Mouse (Mus musculus): ENCODE measurements at regions not wholly inside any gene's neighbourhood (a gene's known extent, or its start where the extent isn't known, plus 50 kb on each side); places are given as distances from the start of the nearest gene placed in this dataset.

DNA sequence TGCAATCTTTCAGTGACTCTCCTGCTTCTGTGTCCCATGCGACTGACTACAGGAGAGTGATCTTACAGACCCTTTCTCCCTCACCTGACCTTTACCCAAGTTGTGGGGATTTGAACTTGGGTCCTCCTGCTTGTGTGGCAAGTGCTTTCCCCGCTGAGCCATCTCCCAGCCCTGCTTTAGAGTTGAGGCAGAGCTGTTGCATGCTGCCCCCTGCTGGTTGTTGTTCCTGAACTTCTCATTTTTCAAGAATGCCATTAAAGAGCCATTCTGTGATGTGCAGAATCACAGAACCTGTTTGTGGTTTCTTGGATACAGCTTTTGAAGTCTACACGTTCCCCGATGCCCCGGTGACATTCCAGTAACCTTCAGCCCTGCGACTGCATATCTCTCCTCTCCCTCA, 70.0 kb upstream of the Mvb12b start:
- Histone ChIP-seq H3K27me3 (replicated peaks; ENCODE audit: control insufficient read depth, insufficient read depth, low read length) (no peaks in the 10 kb centered on the region), H3K36me3 (ENCODE audit: control insufficient read depth, insufficient read depth, low read length) (no peaks in the 10 kb centered on the region), H3K4me3 (ENCODE audit: insufficient read depth, low read depth, low read length) (no peak overlapping the region), H3K27ac (ENCODE audit: insufficient read depth, low read depth, low read length) (no peak overlapping the region), H3K4me1 (ENCODE audit: control insufficient read depth, insufficient read depth, low read length) (no peaks in the 10 kb centered on the region)
- TF ChIP-seq POLR2A (IDR thresholded peaks at IDR 0.05; ENCODE audit: low read depth, low read length) (no peak), CTCF (conservative IDR thresholded peaks at IDR 0.05; ENCODE audit: insufficient read depth, insufficient read length, low read depth, low read length) (peak; percentile 61)
- DNase-seq: peak; percentile 38
- WGBS: 64% methylated on average over 6 of the region's 6 CpGs

DNA sequence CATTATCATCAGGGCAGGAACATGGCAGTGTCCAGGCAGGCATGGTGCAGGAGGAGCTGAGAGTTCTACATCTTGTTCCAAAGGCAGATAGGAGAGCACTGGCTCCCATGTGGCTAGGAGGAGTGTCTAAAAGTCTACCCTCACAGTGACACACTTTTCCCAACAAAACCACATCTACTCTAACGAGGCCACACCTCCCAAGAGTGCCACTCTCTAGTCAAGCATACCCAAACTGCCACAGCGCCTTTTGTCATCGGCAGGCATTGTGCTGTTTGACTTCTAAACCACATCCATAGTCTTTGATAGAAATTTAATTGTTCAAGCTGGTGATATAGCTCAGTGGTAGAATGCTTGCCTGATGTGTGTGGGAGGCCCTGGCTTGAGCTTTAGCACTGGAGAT, 56.6 kb upstream of the Mvb12b start:
- 82% methylated on average over 3 of the region's 3 CpGs for WGBS
- no peaks in the 10 kb centered on the region for H3K4me1 ChIP-seq (ENCODE audit: control insufficient read depth, insufficient read depth, low read length)
- no peak overlapping the region for H3K27ac ChIP-seq (ENCODE audit: insufficient read depth, low read depth, low read length)
- no peaks in the 10 kb centered on the region for H3K36me3 ChIP-seq (ENCODE audit: control insufficient read depth, insufficient read depth, low read length)
- no peak for TF ChIP-seq POLR2A (IDR thresholded peaks at IDR 0.05; ENCODE audit: low read depth, low read length)
- TF ChIP-seq CTCF (conservative IDR thresholded peaks at IDR 0.05; ENCODE audit: insufficient read depth, insufficient read length, low read depth, low read length): no peak
- H3K4me3 ChIP-seq (ENCODE audit: insufficient read depth, low read depth, low read length): no peak overlapping the region
- DNase-seq: no peak
- no peaks in the 10 kb centered on the region for H3K27me3 ChIP-seq (replicated peaks; ENCODE audit: control insufficient read depth, insufficient read depth, low read length)

DNA sequence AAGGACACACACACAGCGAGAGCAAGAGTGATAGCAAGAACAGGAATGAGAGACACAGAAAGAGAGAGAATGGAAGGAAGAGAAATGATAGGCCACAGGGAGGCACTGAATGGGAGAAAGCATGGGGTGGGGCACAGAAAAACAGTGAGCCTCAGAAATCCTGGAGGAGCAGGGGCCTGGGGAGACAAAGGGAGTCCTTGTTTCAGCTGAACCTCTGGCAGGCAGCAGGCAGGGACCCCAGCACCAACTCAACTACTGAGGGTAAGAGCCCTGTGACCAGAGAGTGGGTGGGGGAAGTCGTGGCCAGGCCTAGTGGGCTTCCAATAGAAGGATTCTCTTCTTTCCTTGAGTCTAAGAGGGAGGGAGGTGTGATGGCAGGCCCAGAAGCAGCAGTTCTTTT, 54.3 kb upstream of the Mvb12b start:
- no peak overlapping the region for H3K4me3 ChIP-seq (ENCODE audit: insufficient read depth, low read depth, low read length)
- no peak overlapping the region for H3K27ac ChIP-seq (ENCODE audit: insufficient read depth, low read depth, low read length)
- no peaks in the 10 kb centered on the region for H3K4me1 ChIP-seq (ENCODE audit: control insufficient read depth, insufficient read depth, low read length)
- 91% methylated on average over 2 of the region's 2 CpGs for WGBS
- no peak for DNase-seq
- H3K36me3 ChIP-seq (ENCODE audit: control insufficient read depth, insufficient read depth, low read length): no peaks in the 10 kb centered on the region
- no peak for TF ChIP-seq POLR2A (IDR thresholded peaks at IDR 0.05; ENCODE audit: low read depth, low read length)
- no peak for TF ChIP-seq CTCF (conservative IDR thresholded peaks at IDR 0.05; ENCODE audit: insufficient read depth, insufficient read length, low read depth, low read length)
- H3K27me3 ChIP-seq (replicated peaks; ENCODE audit: control insufficient read depth, insufficient read depth, low read length): no peaks in the 10 kb centered on the region

DNA sequence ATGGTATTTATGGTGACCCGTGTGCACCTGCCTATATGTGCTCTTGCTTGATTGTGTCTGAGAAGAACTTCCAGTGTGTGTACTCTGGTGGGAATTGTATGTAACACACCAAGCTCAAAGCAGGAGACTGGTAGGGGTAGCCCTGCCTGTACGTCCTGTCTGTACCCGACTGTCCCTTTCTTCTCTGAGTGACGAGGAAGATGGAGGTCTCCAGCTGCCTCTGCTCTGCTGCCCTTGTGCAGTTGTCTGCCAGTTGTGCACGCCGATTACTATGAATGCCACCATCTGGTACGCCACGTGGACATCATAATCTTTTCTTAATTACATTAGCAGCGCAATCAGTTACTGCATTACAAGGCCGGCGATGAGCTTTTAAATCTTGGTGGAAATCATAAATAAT, 53.6 kb upstream of the Mvb12b start:
- Histone ChIP-seq H3K36me3 (ENCODE audit: control insufficient read depth, insufficient read depth, low read length) (no peaks in the 10 kb centered on the region), H3K4me1 (ENCODE audit: control insufficient read depth, insufficient read depth, low read length) (no peaks in the 10 kb centered on the region), H3K27me3 (replicated peaks; ENCODE audit: control insufficient read depth, insufficient read depth, low read length) (no peaks in the 10 kb centered on the region), H3K27ac (ENCODE audit: insufficient read depth, low read depth, low read length) (no peak overlapping the region), H3K4me3 (ENCODE audit: insufficient read depth, low read depth, low read length) (no peak overlapping the region)
- no peak for TF ChIP-seq POLR2A (IDR thresholded peaks at IDR 0.05; ENCODE audit: low read depth, low read length)
- no peak for DNase-seq
- WGBS: 74% methylated on average over 11 of the region's 11 CpGs

DNA sequence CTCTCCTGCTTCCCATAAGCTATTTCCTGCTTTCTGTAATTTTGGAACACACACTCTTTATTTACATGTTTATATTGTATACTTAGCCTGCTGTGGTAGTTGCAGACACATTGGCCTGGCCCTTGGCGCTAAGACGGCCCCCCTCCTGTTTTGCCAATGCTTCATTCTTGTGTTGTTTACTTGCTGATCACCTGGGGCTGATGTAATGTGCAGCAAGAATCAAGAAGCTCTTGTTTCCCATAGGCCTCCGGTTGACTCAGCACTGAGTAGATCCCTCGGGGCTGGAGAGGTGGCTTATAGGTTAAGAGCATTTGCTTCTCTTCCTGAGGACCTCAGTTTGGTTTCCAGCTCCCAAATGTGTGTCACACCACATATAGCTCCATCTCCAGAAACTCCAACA, 52.1 kb upstream of the Mvb12b start:
- TF ChIP-seq CTCF (conservative IDR thresholded peaks at IDR 0.05; ENCODE audit: insufficient read depth, insufficient read length, low read depth, low read length): no peak
- no peak for TF ChIP-seq POLR2A (IDR thresholded peaks at IDR 0.05; ENCODE audit: low read depth, low read length)
- Histone ChIP-seq H3K4me3 (ENCODE audit: insufficient read depth, low read depth, low read length) (no peak overlapping the region), H3K4me1 (ENCODE audit: control insufficient read depth, insufficient read depth, low read length) (no peaks in the 10 kb centered on the region), H3K36me3 (ENCODE audit: control insufficient read depth, insufficient read depth, low read length) (no peaks in the 10 kb centered on the region), H3K27ac (ENCODE audit: insufficient read depth, low read depth, low read length) (no peak overlapping the region), H3K27me3 (replicated peaks; ENCODE audit: control insufficient read depth, insufficient read depth, low read length) (no peaks in the 10 kb centered on the region)
- 84% methylated on average over 4 of the region's 4 CpGs for WGBS
- DNase-seq: no peak
